Mouse (Mus musculus) brain, adult 10 weeks (tissue): Measurements from ENCODE around the gene Strip1. TPM values are rescaled to one million over a fixed set of nuclear protein-coding genes. Genes with fewer than 3 reads are reported as not detected.

Source experiments
- polyA plus RNA-seq: library from polyadenylated mRNA; stranded (reverse); fragments of 350-450 nt; fragmentation: Illumina TruSeq; extraction: RNeasy Lipid Tissue Mini Kit (QIAGEN cat#74804); gene quantifications from one replicate; pipeline ENCODE4 v1.2.3, GENCODE M21; 2015; ENCODE audit warnings: low read depth, low replicate concordance

Strip1 gene
- polyA plus RNA-seq = 61.0 TPM

DNA sequence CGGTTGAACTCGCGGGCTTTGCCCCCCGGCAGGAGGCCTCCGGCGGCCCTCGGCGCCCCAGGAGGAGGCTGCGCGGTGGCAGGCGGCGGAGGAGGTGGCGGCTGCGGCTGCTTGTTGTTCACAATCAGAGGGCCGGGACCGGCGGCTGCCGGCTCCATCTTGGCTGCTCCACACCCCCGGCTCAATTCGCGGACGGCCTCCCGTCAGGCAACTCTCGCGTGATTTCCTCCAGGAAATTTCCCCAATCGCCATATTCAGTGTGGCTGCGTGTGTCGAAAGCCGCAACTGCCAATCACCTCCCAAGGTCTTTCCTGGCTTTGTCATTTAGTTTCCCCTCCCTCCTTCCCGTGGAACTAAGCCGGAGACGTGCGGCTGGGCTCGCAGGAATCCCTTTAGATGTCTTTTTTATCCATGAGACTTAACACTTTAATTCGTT is at the start of gene Strip1:
Strip1 (minus strand) TSS at position 172 of the 436 bp plus-strand sequence.

DNA sequence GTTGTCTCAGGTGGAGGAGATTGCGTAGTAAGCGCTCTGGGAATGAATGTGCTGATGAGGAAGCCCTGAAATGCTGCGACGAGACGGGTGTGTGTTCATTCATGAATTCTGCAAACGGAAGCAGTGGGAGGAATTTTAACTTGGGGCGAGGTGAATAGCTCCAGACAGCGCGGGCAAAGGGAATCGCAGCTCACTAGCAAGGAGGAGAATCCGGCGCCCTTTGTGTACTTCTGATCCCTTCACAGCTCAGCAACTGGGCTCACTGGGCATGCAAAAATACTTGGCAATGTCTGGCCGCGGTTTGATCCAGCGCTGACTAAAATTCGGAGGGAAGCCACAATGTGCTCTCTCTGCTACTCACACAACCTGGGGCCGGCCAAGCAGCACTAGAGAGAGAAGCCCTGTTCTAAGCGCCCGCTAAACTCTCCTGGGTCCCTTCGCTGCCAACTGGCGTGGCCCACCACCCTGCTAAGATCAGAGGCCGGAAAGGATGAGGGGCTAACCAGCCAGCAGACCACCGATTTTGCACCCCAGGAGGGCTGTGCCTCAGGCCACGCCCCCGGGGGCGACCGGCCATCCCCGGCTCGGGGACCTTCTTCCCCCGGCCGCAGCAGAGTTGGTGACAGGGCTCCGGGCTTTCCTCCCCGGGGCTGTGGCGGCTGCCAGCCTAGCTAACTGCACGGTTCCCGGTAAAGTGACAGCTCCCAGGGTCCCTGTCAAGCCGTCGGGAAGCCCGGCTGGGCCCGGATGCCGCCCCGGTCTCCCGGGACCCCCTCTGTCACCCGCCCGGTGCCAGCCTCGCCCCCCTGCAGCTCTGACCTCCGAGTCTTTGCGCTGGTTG is 592 bp downstream of the Strip1 start, which contains the start of gene Gm10961:
Gm10961 (plus strand) TSS at position 641 of the 841 bp plus-strand sequence.

DNA sequence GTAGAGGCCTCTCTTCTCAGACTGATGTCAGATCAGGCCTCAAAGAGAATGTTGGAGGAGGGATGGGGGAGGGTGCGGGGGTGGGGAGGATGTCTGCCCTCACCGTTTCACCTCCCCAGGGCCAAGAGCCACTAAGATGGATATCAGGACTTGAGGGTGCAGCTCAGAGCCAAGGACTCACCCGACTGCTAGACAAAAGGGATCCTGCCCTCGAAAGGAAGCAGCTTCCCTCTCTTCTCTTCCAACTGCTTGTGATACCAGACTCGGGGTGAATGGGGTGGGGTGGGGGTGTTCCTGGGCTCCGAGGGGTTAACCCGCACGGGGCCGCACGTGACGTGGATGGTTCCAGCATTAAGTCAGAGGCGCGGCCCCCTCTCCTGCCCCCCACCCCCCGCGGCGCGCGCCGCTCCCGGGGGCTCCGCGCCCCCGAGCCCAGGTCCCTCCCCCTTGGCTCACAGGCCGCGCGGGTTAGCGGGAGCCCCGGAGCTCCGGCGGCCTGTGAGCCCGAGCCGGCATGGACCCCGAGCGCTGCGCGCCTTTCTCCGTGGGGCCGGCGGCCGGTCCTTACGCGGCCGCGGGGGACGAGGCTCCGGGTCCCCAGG is 36.7 kb downstream of the Strip1 start, which contains the start of gene Alx3:
Alx3 (plus strand) TSS at position 370 of the 602 bp plus-strand sequence.

Other genes with a start within 250 kb of the Strip1 start
- gene Kcnc4, start 172.1 kb downstream of the Strip1 start, polyA plus RNA-seq = 41.0 TPM
- 223 TPM for gene Slc6a17, start 113.7 kb downstream of the Strip1 start, polyA plus RNA-seq
- not detected for gene Ubl4b, start 76.6 kb downstream of the Strip1 start, polyA plus RNA-seq
- gene Alx3, start 36.7 kb downstream of the Strip1 start, polyA plus RNA-seq = 0.68 TPM
- gene Gm10961, start 372 bp downstream of the Strip1 start, polyA plus RNA-seq = not detected
- gene Ahcyl1, start 64.9 kb upstream of the Strip1 start, polyA plus RNA-seq = 308 TPM
- 12.9 TPM for gene Csf1, start 128.8 kb upstream of the Strip1 start, polyA plus RNA-seq
- gene Eps8l3, start 245.5 kb upstream of the Strip1 start, polyA plus RNA-seq = not detected